Mouse (Mus musculus): ENCODE data around the gene Zfp319.

- TF ChIP-seq CTCF (IDR thresholded peaks at IDR 0.05; ENCODE audit: low read depth, low read length) (peak; percentile 6; the same call in 1 of the 2 replicates), POLR2A (IDR thresholded peaks at IDR 0.05; ENCODE audit: borderline replicate concordance, low read depth, low read length) (no peak)
Measured at GRCm38 (mm10) chr8:95312836-95313235, 18.9 kb downstream of the Zfp319 start.

All from bone marrow macrophage, adult 2 months (primary cell).